Mouse (Mus musculus) neural tube, embryonic 12.5 days (tissue): ENCODE measurements around the gene Cyp17a1. TPM values are rescaled to one million over a fixed set of nuclear protein-coding genes. Genes with fewer than 3 reads are reported as not detected.

ENCODE experiments used
- ATAC-seq: fragments of 200-750 bp; cut with Nextera tagmentation; 2 replicates; pipeline ENCODE4 v1.8.0; 2017; ENCODE audit warnings: low read depth, mild to moderate bottlenecking, moderate TSS enrichment, moderate library complexity; ENCODE audit not compliant: low FRiP score
- H3K27ac ChIP-seq: fragments of 300-500 bp; sonication (generic); 2 replicates; pipeline ENCODE4 v1.5.1; 2016
- H3K27me3 ChIP-seq: fragments of 300-500 bp; sonication (generic); replicated peaks from 2 replicates; pipeline ENCODE4 v1.6.1; 2016; ENCODE audit warnings: mild to moderate bottlenecking
- H3K36me3 ChIP-seq: fragments of 300-500 bp; sonication (generic); 2 replicates; pipeline ENCODE4 v1.6.1; 2016; ENCODE audit warnings: mild to moderate bottlenecking
- H3K4me1 ChIP-seq: fragments of 300-500 bp; sonication (generic); 2 replicates; pipeline ENCODE4 v1.6.1; 2016
- H3K4me2 ChIP-seq: fragments of 300-500 bp; sonication (generic); replicated peaks from 2 replicates; pipeline ENCODE4 v1.6.1; 2016; ENCODE audit warnings: mild to moderate bottlenecking
- H3K4me3 ChIP-seq: fragments of 300-500 bp; sonication (generic); 2 replicates; pipeline ENCODE4 v1.5.1; 2016
- H3K9ac ChIP-seq: fragments of 300-500 bp; sonication (generic); 2 replicates; pipeline ENCODE4 v1.6.1; 2016; ENCODE audit warnings: mild to moderate bottlenecking
- H3K9me3 ChIP-seq: fragments of 300-500 bp; sonication (generic); 2 replicates; pipeline ENCODE4 v1.6.1; 2016; ENCODE audit warnings: mild to moderate bottlenecking
- WGBS: fragments of 180-500 bp; shearing (Covaris S2); methylation state at CpG from one replicate; pipeline ENCODE4 v1.1.7; 2016; 5-methylcytosine and 5-hydroxymethylcytosine counted together
- polyA plus RNA-seq: library from polyadenylated mRNA; unstranded; fragments of >200 nt; fragmentation: Nextera tagmentation; extraction: Ambion mirVana; gene quantifications from 2 replicates; pipeline ENCODE4 v1.2.1, GENCODE M21; 2016

The Cyp17a1 gene
- polyA plus RNA-seq, 1 experiment from 2014 or later, result not detected

- H3K9ac ChIP-seq, result no peak overlapping the region
- H3K27me3 ChIP-seq, result no peaks in the 10 kb centered on the region
- 76% methylated on average over 6 of the region's 6 CpGs for WGBS
- no peak overlapping the region for H3K27ac ChIP-seq
- no peak overlapping the region for H3K4me2 ChIP-seq
- H3K9me3 ChIP-seq, result no peaks in the 10 kb centered on the region
- peaks cover 9% of the 10 kb centered on the region for H3K36me3 ChIP-seq
- peaks cover 24% of the 10 kb centered on the region for H3K4me1 ChIP-seq
- no peak for ATAC-seq
- H3K4me3 ChIP-seq, result no peak overlapping the region
These were observed 35.4 kb downstream of the Cyp17a1 start for GRCm38 (mm10) chr19:46637598-46637997.

- H3K9ac ChIP-seq, result no peak overlapping the region
- ATAC-seq, result no peak
- no peak overlapping the region for H3K4me2 ChIP-seq
- 78% methylated on average over 9 of the region's 9 CpGs for WGBS
- peaks cover 9% of the 10 kb centered on the region for H3K36me3 ChIP-seq
- no peak overlapping the region for H3K4me3 ChIP-seq
- peaks cover 8% of the 10 kb centered on the region for H3K4me1 ChIP-seq
- H3K27me3 ChIP-seq, result no peaks in the 10 kb centered on the region
- H3K27ac ChIP-seq, result no peak overlapping the region
- H3K9me3 ChIP-seq, result no peaks in the 10 kb centered on the region
These were observed 37.2 kb downstream of the Cyp17a1 start for GRCm38 (mm10) chr19:46635766-46636165.

- no peak overlapping the region for H3K4me2 ChIP-seq
- H3K9me3 ChIP-seq, result no peaks in the 10 kb centered on the region
- 88% methylated on average over 9 of the region's 9 CpGs for WGBS
- no peak for ATAC-seq
- H3K27me3 ChIP-seq, result no peaks in the 10 kb centered on the region
- H3K4me3 ChIP-seq, result no peak overlapping the region
- H3K27ac ChIP-seq, result no peak overlapping the region
- peaks cover 6% of the 10 kb centered on the region; the same call in 1 of the 2 replicates for H3K4me1 ChIP-seq
- no peak overlapping the region for H3K9ac ChIP-seq
- no peaks in the 10 kb centered on the region for H3K36me3 ChIP-seq
These were observed 41.3 kb downstream of the Cyp17a1 start for GRCm38 (mm10) chr19:46631637-46632036.

- no peak for ATAC-seq
- 84% methylated on average over 9 of the region's 9 CpGs for WGBS
- 0 out of 2 replicates have a peak, but pooled peaks cover 4% of the 10 kb centered on the region for H3K4me1 ChIP-seq
These were observed 43.2 kb downstream of the Cyp17a1 start for GRCm38 (mm10) chr19:46629807-46630206.

GRCm38 (mm10) chr19:46628403-46628802, 44.6 kb downstream of the Cyp17a1 start:
- no peak for ATAC-seq

More at GRCm38 (mm10) chr19:46629807-46630206, 43.2 kb downstream of the Cyp17a1 start:
- Histone ChIP-seq H3K4me2 (no peak overlapping the region), H3K27me3 (no peaks in the 10 kb centered on the region), H3K9me3 (no peaks in the 10 kb centered on the region), H3K9ac (no peak overlapping the region), H3K4me3 (no peak overlapping the region), H3K27ac (no peak overlapping the region), H3K36me3 (peaks cover 7% of the 10 kb centered on the region; the same call in 1 of the 2 replicates)

GRCm38 (mm10) chr19:46625519-46625918, 47.5 kb downstream of the Cyp17a1 start:
- Histone ChIP-seq H3K4me3 (no peak overlapping the region), H3K36me3 (peaks cover 9% of the 10 kb centered on the region; the same call in 1 of the 2 replicates), H3K27me3 (no peaks in the 10 kb centered on the region), H3K4me1 (peaks cover 47% of the 10 kb centered on the region), H3K9me3 (no peaks in the 10 kb centered on the region), H3K9ac (no peak overlapping the region), H3K27ac (no peak overlapping the region), H3K4me2 (peak overlapping the region; percentile 17)
- 76% methylated on average over 10 of the region's 10 CpGs for WGBS
- ATAC-seq, result no peak

More at GRCm38 (mm10) chr19:46628403-46628802, 44.6 kb downstream of the Cyp17a1 start:
- H3K4me1 ChIP-seq, result peaks cover 18% of the 10 kb centered on the region
- H3K4me3 ChIP-seq, result no peak overlapping the region
- peaks cover 9% of the 10 kb centered on the region; the same call in 1 of the 2 replicates for H3K36me3 ChIP-seq
- H3K4me2 ChIP-seq, result no peak overlapping the region
- H3K9me3 ChIP-seq, result no peaks in the 10 kb centered on the region
- WGBS, result 93% methylated on average over 10 of the region's 10 CpGs
- no peak overlapping the region for H3K9ac ChIP-seq
- H3K27ac ChIP-seq, result no peak overlapping the region
- H3K27me3 ChIP-seq, result no peaks in the 10 kb centered on the region

- Histone ChIP-seq H3K27me3 (no peaks in the 10 kb centered on the region), H3K27ac (no peak overlapping the region), H3K4me1 (peaks cover 52% of the 10 kb centered on the region), H3K36me3 (peaks cover 9% of the 10 kb centered on the region; the same call in 1 of the 2 replicates), H3K9ac (no peak overlapping the region), H3K4me2 (peak overlapping the region; percentile 57), H3K4me3 (no peak overlapping the region), H3K9me3 (no peaks in the 10 kb centered on the region)
- 96% methylated on average over 12 of the region's 12 CpGs for WGBS
- ATAC-seq, result no peak
These were observed 48.0 kb downstream of the Cyp17a1 start for GRCm38 (mm10) chr19:46625015-46625414.

GRCm38 (mm10) chr19:46623790-46624772, 48.9 kb downstream of the Cyp17a1 start:
- H3K4me1 ChIP-seq, result peaks cover 53% of the 10 kb centered on the region
- no peaks in the 10 kb centered on the region for H3K9me3 ChIP-seq
- H3K4me3 ChIP-seq, result peak overlapping the region; percentile 20
- H3K9ac ChIP-seq, result peak overlapping the region; percentile 52
- H3K27ac ChIP-seq, result peak overlapping the region; percentile 38; the same call in 1 of the 2 replicates
- no peaks in the 10 kb centered on the region for H3K27me3 ChIP-seq
- peaks cover 9% of the 10 kb centered on the region; the same call in 1 of the 2 replicates for H3K36me3 ChIP-seq
- peak overlapping the region; percentile 57 for H3K4me2 ChIP-seq
- 20% methylated on average over 19 of the region's 19 CpGs for WGBS
- ATAC-seq, result peak; percentile 67

- peaks cover 53% of the 10 kb centered on the region for H3K4me1 ChIP-seq
- peak overlapping the region; percentile 38; the same call in 1 of the 2 replicates for H3K27ac ChIP-seq
- ATAC-seq, result peak; percentile 45
- peaks cover 9% of the 10 kb centered on the region; the same call in 1 of the 2 replicates for H3K36me3 ChIP-seq
- WGBS, result 4% methylated on average over 16 of the region's 16 CpGs
- no peaks in the 10 kb centered on the region for H3K27me3 ChIP-seq
- H3K4me2 ChIP-seq, result peak overlapping the region; percentile 57
- H3K4me3 ChIP-seq, result peak overlapping the region; percentile 20
- no peaks in the 10 kb centered on the region for H3K9me3 ChIP-seq
- peak overlapping the region; percentile 52 for H3K9ac ChIP-seq
These were observed 49.7 kb downstream of the Cyp17a1 start for GRCm38 (mm10) chr19:46623194-46623667.

- Histone ChIP-seq H3K4me1 (peaks cover 53% of the 10 kb centered on the region), H3K4me3 (no peak overlapping the region), H3K4me2 (peak overlapping the region; percentile 57), H3K36me3 (peaks cover 9% of the 10 kb centered on the region; the same call in 1 of the 2 replicates), H3K27ac (peak overlapping the region; percentile 38; the same call in 1 of the 2 replicates), H3K9me3 (no peaks in the 10 kb centered on the region), H3K9ac (peak overlapping the region; percentile 52), H3K27me3 (no peaks in the 10 kb centered on the region)
- no peak for ATAC-seq
- WGBS, result 36% methylated on average over 12 of the region's 12 CpGs
These were observed 50.2 kb downstream of the Cyp17a1 start for GRCm38 (mm10) chr19:46622659-46623193.

GRCm38 (mm10) chr19:46621236-46622183, 51.5 kb downstream of the Cyp17a1 start:
- Histone ChIP-seq H3K9ac (no peak overlapping the region), H3K27me3 (no peaks in the 10 kb centered on the region), H3K4me1 (peaks cover 53% of the 10 kb centered on the region), H3K27ac (no peak overlapping the region), H3K4me3 (no peak overlapping the region), H3K36me3 (peaks cover 9% of the 10 kb centered on the region; the same call in 1 of the 2 replicates), H3K4me2 (no peak overlapping the region), H3K9me3 (no peaks in the 10 kb centered on the region)
- no peak for ATAC-seq
- 38% methylated on average over 19 of the region's 19 CpGs for whole genome bisulfite sequencing
